Mouse (Mus musculus) liver, embryonic 15.5 days (tissue): ENCODE data around the gene Olfr689. TPM values are rescaled to one million over a fixed set of nuclear protein-coding genes. Genes with fewer than 3 reads are reported as not detected.
"Not testable (repeated sequence)": the region's sequence is repeated elsewhere in the genome, so short reads cannot be mapped to it uniquely, and the experiment has no call there.

ENCODE experiments used
- ATAC-seq: fragments of 200-750 bp; cut with Nextera tagmentation; 2 replicates; pipeline ENCODE4 v1.8.0; 2017; ENCODE audit warnings: moderate number of reproducible peaks, mild to moderate bottlenecking, moderate library complexity; ENCODE audit not compliant: insufficient read depth
- H3K27ac ChIP-seq: fragments of 300-500 bp; sonication (generic); replicated peaks from 2 replicates; pipeline ENCODE4 v1.5.1; 2015; ENCODE audit warnings: mild to moderate bottlenecking, inconsistent platforms
- H3K27me3 ChIP-seq: fragments of 300-500 bp; sonication (generic); 2 replicates; pipeline ENCODE4 v1.6.1; 2015; ENCODE audit warnings: mild to moderate bottlenecking, inconsistent platforms
- H3K36me3 ChIP-seq: fragments of 300-500 bp; sonication (generic); replicated peaks from 2 replicates; pipeline ENCODE4 v1.6.1; 2015; ENCODE audit warnings: moderate library complexity, mild to moderate bottlenecking, inconsistent platforms
- H3K4me1 ChIP-seq: fragments of 300-500 bp; sonication (generic); replicated peaks from 2 replicates; pipeline ENCODE4 v1.6.1; 2015; ENCODE audit warnings: inconsistent platforms
- H3K4me2 ChIP-seq: fragments of 300-500 bp; sonication (generic); 2 replicates; pipeline ENCODE4 v1.6.1; 2015; ENCODE audit warnings: moderate library complexity, mild to moderate bottlenecking, inconsistent platforms
- H3K4me3 ChIP-seq: fragments of 300-500 bp; sonication (generic); replicated peaks from 2 replicates; pipeline ENCODE4 v1.5.1; 2015; ENCODE audit warnings: mild to moderate bottlenecking, inconsistent platforms
- H3K9ac ChIP-seq: fragments of 300-500 bp; sonication (generic); 2 replicates; pipeline ENCODE4 v1.6.1; 2015; ENCODE audit warnings: moderate library complexity, mild to moderate bottlenecking, inconsistent platforms
- H3K9me3 ChIP-seq: fragments of 300-500 bp; sonication (generic); replicated peaks from 2 replicates; pipeline ENCODE4 v1.6.1; 2016; ENCODE audit warnings: inconsistent platforms
- WGBS: fragments of 180-500 bp; shearing (Covaris S2); methylation state at CpG from one replicate; pipeline ENCODE4 v1.1.7; 2015; ENCODE audit warnings: mixed read lengths; ENCODE audit not compliant: insufficient replicate concordance; 5-methylcytosine and 5-hydroxymethylcytosine counted together
- polyA plus RNA-seq: library from polyadenylated mRNA; unstranded; fragments of >200 nt; fragmentation: Nextera tagmentation; extraction: Ambion mirVana; gene quantifications from 2 replicates; pipeline ENCODE4 v1.2.1, GENCODE M21; 2015

Gene Olfr689
- polyA plus RNA-seq = not detected in 2 replicates

GRCm38 (mm10) chr7:105310865-105311264 is at the start of gene Olfr689:
Gene Olfr689 (plus strand): TSS chr7:105311165.
- ATAC-seq = no peak
- WGBS = 58% methylated on average over 1 of the region's 1 CpGs

GRCm38 (mm10) chr7:105272426-105272825 is 38.5 kb upstream of the Olfr689 start:
- 60% methylated on average over 7 of the region's 7 CpGs for WGBS

More at GRCm38 (mm10) chr7:105310865-105311264, at the start of gene Olfr689:
- H3K9me3 ChIP-seq = no peaks in the 10 kb centered on the region
- no peak within 1 kb of the TSS for H3K9ac ChIP-seq
- H3K27ac ChIP-seq = no peak within 1 kb of the TSS
- H3K4me1 ChIP-seq = no peaks in the 10 kb centered on the region
- H3K4me2 ChIP-seq = no peak within 1 kb of the TSS
- H3K36me3 ChIP-seq = no peaks in the 10 kb centered on the region
- H3K4me3 ChIP-seq = no peak within 1 kb of the TSS
- no peaks in the 10 kb centered on the region for H3K27me3 ChIP-seq

DNA sequence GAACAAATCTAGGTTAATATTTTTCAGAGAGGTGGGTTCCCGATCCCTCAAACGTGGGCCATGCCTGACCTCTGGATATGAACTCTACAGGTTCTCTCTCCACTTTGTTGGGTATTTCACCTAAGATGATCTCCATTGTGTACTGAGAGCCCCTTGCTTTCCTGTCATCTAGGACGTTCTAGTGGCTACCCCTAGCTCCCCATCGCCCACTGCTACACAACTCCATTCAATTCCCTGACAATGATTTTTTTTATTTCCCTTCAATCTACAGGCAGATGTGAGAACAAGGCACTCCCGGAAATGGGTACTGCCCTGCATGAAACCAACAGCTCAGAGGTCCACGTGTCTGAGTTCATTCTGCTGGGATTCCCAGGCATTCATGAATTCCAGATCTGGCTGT is 23.2 kb upstream of the Olfr689 start, which contains the start of gene Olfr688:
TSS of gene Olfr688 (plus strand) at position 301 of the 400 bp plus-strand sequence.
- Histone ChIP-seq H3K4me3 (no peak within 1 kb of the TSS), H3K9ac (no peak within 1 kb of the TSS), H3K27ac (no peak within 1 kb of the TSS), H3K9me3 (no peaks in the 10 kb centered on the region), H3K4me1 (no peaks in the 10 kb centered on the region), H3K4me2 (no peak within 1 kb of the TSS), H3K36me3 (no peaks in the 10 kb centered on the region), H3K27me3 (no peaks in the 10 kb centered on the region)
- WGBS = 52% methylated on average over 6 of the region's 6 CpGs
- ATAC-seq = no peak

More at GRCm38 (mm10) chr7:105272426-105272825, 38.5 kb upstream of the Olfr689 start:
- Histone ChIP-seq H3K27me3 (no peaks in the 10 kb centered on the region), H3K4me3 (no peak overlapping the region), H3K9ac (no peak overlapping the region), H3K36me3 (no peaks in the 10 kb centered on the region), H3K4me1 (no peaks in the 10 kb centered on the region), H3K27ac (no peak overlapping the region), H3K9me3 (no peaks in the 10 kb centered on the region), H3K4me2 (no peak overlapping the region)
- no peak for ATAC-seq

GRCm38 (mm10) chr7:105290051-105290450 is 20.9 kb upstream of the Olfr689 start:
- H3K9ac ChIP-seq = no peak overlapping the region
- ATAC-seq = no peak

GRCm38 (mm10) chr7:105325302-105325701 is 14.3 kb downstream of the Olfr689 start:
- H3K27ac ChIP-seq = no peak overlapping the region
- 40% methylated on average over 2 of the region's 2 CpGs for WGBS
- H3K9ac ChIP-seq = no peak overlapping the region
- H3K27me3 ChIP-seq = no peaks in the 10 kb centered on the region
- no peak overlapping the region for H3K4me3 ChIP-seq
- no peaks in the 10 kb centered on the region for H3K9me3 ChIP-seq
- ATAC-seq = no peak
- H3K36me3 ChIP-seq = no peaks in the 10 kb centered on the region
- H3K4me1 ChIP-seq = no peaks in the 10 kb centered on the region
- H3K4me2 ChIP-seq = no peak overlapping the region

More at GRCm38 (mm10) chr7:105290051-105290450, 20.9 kb upstream of the Olfr689 start:
- H3K9me3 ChIP-seq = no peaks in the 10 kb centered on the region
- no peak overlapping the region for H3K4me3 ChIP-seq
- no peak overlapping the region for H3K27ac ChIP-seq
- H3K4me2 ChIP-seq = no peak overlapping the region
- no peaks in the 10 kb centered on the region for H3K36me3 ChIP-seq
- no peaks in the 10 kb centered on the region for H3K27me3 ChIP-seq
- H3K4me1 ChIP-seq = no peaks in the 10 kb centered on the region

DNA sequence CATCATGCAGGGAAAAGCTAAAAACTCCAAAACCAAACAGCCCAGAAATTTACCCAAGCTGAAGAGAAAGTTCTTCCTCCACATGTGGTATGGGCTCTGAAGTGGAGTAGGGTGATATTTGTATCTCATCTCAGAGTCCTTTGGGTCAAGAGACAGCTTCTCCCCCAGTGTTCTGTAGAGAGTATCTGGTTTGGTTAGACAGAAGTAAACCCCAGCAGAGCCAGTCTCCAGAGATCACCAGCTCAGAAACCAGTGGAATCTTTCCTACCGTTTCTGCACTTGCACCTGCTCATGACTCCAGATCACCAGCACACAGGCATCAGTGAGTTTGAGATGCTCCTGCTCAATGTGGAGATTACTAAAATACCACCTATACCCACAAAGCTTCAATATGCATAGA is 23.0 kb downstream of the Olfr689 start, which contains the start of gene Olfr690:
TSS of gene Olfr690 (minus strand) at position 101 of the 400 bp plus-strand sequence.
- H3K36me3 ChIP-seq = no peaks in the 10 kb centered on the region
- H3K4me2 ChIP-seq = no peak within 1 kb of the TSS
- H3K27me3 ChIP-seq = no peaks in the 10 kb centered on the region
- 59% methylated on average over 1 of the region's 1 CpGs for WGBS
- H3K9me3 ChIP-seq = no peaks in the 10 kb centered on the region
- no peaks in the 10 kb centered on the region for H3K4me1 ChIP-seq
- H3K4me3 ChIP-seq = no peak within 1 kb of the TSS
- no peak within 1 kb of the TSS for H3K27ac ChIP-seq
- ATAC-seq = no peak
- no peak within 1 kb of the TSS for H3K9ac ChIP-seq

GRCm38 (mm10) chr7:105342170-105342569 is 31.2 kb downstream of the Olfr689 start, which contains the start of gene Olfr691:
Gene Olfr691 (minus strand): TSS chr7:105342270.
- no peaks in the 10 kb centered on the region for H3K36me3 ChIP-seq
- no peak for ATAC-seq
- H3K27ac ChIP-seq = no peak within 1 kb of the TSS
- H3K4me1 ChIP-seq = no peaks in the 10 kb centered on the region
- WGBS = 15% methylated on average over 1 of the region's 1 CpGs
- H3K9ac ChIP-seq = no peak within 1 kb of the TSS
- H3K9me3 ChIP-seq = no peaks in the 10 kb centered on the region
- H3K27me3 ChIP-seq = no peaks in the 10 kb centered on the region
- no peak within 1 kb of the TSS for H3K4me2 ChIP-seq
- H3K4me3 ChIP-seq = no peak within 1 kb of the TSS

GRCm38 (mm10) chr7:105342752-105343151 is 31.8 kb downstream of the Olfr689 start:
- H3K27ac ChIP-seq = no peak overlapping the region
- no peak overlapping the region for H3K4me2 ChIP-seq
- no peaks in the 10 kb centered on the region for H3K4me1 ChIP-seq
- H3K9me3 ChIP-seq = no peaks in the 10 kb centered on the region
- no peak overlapping the region for H3K4me3 ChIP-seq
- no peak for ATAC-seq
- H3K36me3 ChIP-seq = no peaks in the 10 kb centered on the region
- WGBS = 47% methylated on average over 2 of the region's 2 CpGs
- H3K27me3 ChIP-seq = no peaks in the 10 kb centered on the region
- no peak overlapping the region for H3K9ac ChIP-seq

DNA sequence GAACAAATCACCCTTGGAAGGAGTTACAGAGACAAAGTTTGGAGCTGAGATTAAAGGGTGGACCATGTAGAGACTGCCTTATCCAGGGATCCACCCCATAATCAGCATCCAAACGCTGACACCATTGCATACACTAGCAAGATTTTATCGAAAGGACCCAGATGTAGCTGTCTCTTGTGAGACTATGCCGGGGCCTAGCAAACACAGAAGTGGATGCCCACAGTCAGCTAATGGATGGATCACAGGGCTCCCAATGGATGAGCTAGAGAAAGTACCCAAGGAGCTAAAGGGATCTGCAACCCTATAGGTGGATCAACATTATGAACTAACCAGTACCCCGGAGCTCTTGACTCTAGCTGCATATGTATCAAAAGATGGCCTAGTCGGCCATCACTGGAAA is 45.1 kb downstream of the Olfr689 start:
- H3K27me3 ChIP-seq, H3K27ac ChIP-seq, H3K4me2 ChIP-seq, H3K4me3 ChIP-seq, H3K9ac ChIP-seq, H3K36me3 ChIP-seq, H3K9me3 ChIP-seq, H3K4me1 ChIP-seq: not testable (repeated sequence)
- peak; percentile 58 for ATAC-seq
- no CpG with 5 or more reads among the region's 5 CpGs for WGBS

GRCm38 (mm10) chr7:105356487-105356886 is 45.5 kb downstream of the Olfr689 start:
- not testable (repeated sequence) for H3K9ac ChIP-seq, H3K9me3 ChIP-seq, H3K27ac ChIP-seq, H3K36me3 ChIP-seq, H3K27me3 ChIP-seq, H3K4me3 ChIP-seq, H3K4me2 ChIP-seq, H3K4me1 ChIP-seq
- peak; percentile 86 for ATAC-seq
- 78% methylated on average over 1 of the region's 2 CpGs for WGBS

GRCm38 (mm10) chr7:105361713-105362112 is 50.7 kb downstream of the Olfr689 start:
- H3K4me3 ChIP-seq = no peak overlapping the region
- no peak overlapping the region for H3K9ac ChIP-seq
- no peak overlapping the region for H3K4me2 ChIP-seq
- H3K4me1 ChIP-seq = no peaks in the 10 kb centered on the region
- H3K36me3 ChIP-seq = no peaks in the 10 kb centered on the region
- no peak for ATAC-seq
- H3K27ac ChIP-seq = no peak overlapping the region
- no peaks in the 10 kb centered on the region for H3K27me3 ChIP-seq
- WGBS = 70% methylated on average over 2 of the region's 2 CpGs
- H3K9me3 ChIP-seq = no peaks in the 10 kb centered on the region

- H3K9ac ChIP-seq = no peak overlapping the region
- no peak overlapping the region for H3K4me3 ChIP-seq
- H3K4me2 ChIP-seq = no peak overlapping the region
- H3K9me3 ChIP-seq = no peaks in the 10 kb centered on the region
- WGBS = 55% methylated on average over 5 of the region's 5 CpGs
- H3K36me3 ChIP-seq = 0 out of 2 replicates have a peak, but pooled peaks cover 2% of the 10 kb centered on the region
- no peaks in the 10 kb centered on the region for H3K27me3 ChIP-seq
- ATAC-seq = no peak
- no peaks in the 10 kb centered on the region for H3K4me1 ChIP-seq
- H3K27ac ChIP-seq = no peak overlapping the region
These were observed 56.3 kb downstream of the Olfr689 start for GRCm38 (mm10) chr7:105367268-105367667.
